Mouse (Mus musculus): ENCODE data around the gene Emg1.

DNA sequence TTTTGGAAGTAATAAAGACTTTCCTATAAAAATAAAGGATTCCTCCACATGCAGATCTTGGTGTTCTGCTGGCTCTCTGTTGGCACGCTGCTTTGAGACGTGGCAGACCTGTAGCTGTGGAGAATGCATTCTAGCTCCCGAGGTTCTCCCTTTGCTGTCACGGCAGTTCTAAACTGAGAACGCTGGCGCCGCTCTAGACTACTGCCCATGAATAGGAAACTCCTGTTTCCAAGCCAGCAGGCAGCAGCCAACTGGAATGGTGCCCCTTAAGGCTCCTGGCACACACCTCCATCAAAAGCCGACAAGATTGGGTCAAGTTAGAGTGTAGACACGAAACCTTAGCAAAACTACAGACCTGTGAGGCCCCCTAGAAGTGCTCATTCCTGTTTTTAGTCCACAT is 38.4 kb downstream of the Emg1 start:
- TF ChIP-seq GATA1 (IDR thresholded peaks at IDR 0.05; ENCODE audit: borderline replicate concordance, low read length) (no peak), FLI1 (IDR thresholded peaks at IDR 0.05; ENCODE audit: low read length) (no peak)

All from megakaryocyte, embryonic 14.5 days (primary cell).